Mouse (Mus musculus) ES-E14 (cell line): ENCODE measurements around the gene Azin2. TPM values are rescaled to one million over a fixed set of nuclear protein-coding genes. Genes with fewer than 3 reads are reported as not detected.

Experiments
- DNase-seq: peaks from one replicate; pipeline ENCODE4 v3.0.0-alpha.2; 2013; ENCODE audit warnings: low read depth, low spot score
- H3K27ac ChIP-seq: 2 replicates; pipeline ENCODE4 v1.5.1; 2012; ENCODE audit warnings: low read depth, mild to moderate bottlenecking, low read length, moderate library complexity, mixed read lengths; ENCODE audit not compliant: poor library complexity, insufficient read depth, severe bottlenecking
- H3K36me3 ChIP-seq: 2 replicates; pipeline ENCODE4 v1.6.1; 2012; ENCODE audit warnings: mild to moderate bottlenecking, low read length, moderate library complexity, mixed read lengths; ENCODE audit not compliant: control insufficient read depth, poor library complexity, insufficient read depth, severe bottlenecking
- H3K4me1 ChIP-seq, 2 experiments: fragments of 150-350 bp in 1 of 2; sonication (generic) in 1 of 2; 2 replicates each; pipeline ENCODE4 v1.6.1; 2012; ENCODE audit warnings: low read length in 2 of 2, mild to moderate bottlenecking in 1 of 2, mixed read lengths in 1 of 2; ENCODE audit not compliant: control insufficient read depth in 2 of 2, insufficient read depth in 2 of 2, poor library complexity in 1 of 2
- H3K4me3 ChIP-seq, 2 experiments: fragments of 150-350 bp in 1 of 2; sonication (generic) in 1 of 2; 2 replicates each; pipeline ENCODE4 v1.5.1; 2012; ENCODE audit warnings: low read length in 2 of 2, low read depth in 1 of 2, mild to moderate bottlenecking in 1 of 2, mixed read lengths in 1 of 2; ENCODE audit not compliant: insufficient read depth in 1 of 2, poor library complexity in 1 of 2, severe bottlenecking in 1 of 2
- H3K9ac ChIP-seq: 2 replicates; pipeline ENCODE4 v1.6.1; 2012; ENCODE audit warnings: low read depth, mild to moderate bottlenecking, low read length, mixed read lengths; ENCODE audit not compliant: poor library complexity, insufficient read depth, severe bottlenecking
- H3K9me3 ChIP-seq: fragments of 150-350 bp; sonication (generic); 2 replicates; pipeline ENCODE4 v1.6.1; 2012; ENCODE audit warnings: low read depth, mild to moderate bottlenecking, low read length; ENCODE audit not compliant: control insufficient read depth, insufficient read depth
- CHD2 ChIP-seq: IDR thresholded peaks from 2 replicates; pipeline ENCODE4 v1.6.1; 2014; ENCODE audit warnings: mild to moderate bottlenecking, low read depth, low read length, inconsistent platforms
- HCFC1 ChIP-seq: IDR thresholded peaks from 2 replicates; pipeline ENCODE4 v1.6.1; 2012; ENCODE audit warnings: low read length, inconsistent platforms, borderline replicate concordance; ENCODE audit not compliant: insufficient read depth
- MAFK ChIP-seq: IDR thresholded peaks from 2 replicates; pipeline ENCODE4 v1.6.1; 2014; ENCODE audit warnings: mild to moderate bottlenecking, low read depth, low read length, inconsistent platforms; ENCODE audit not compliant: insufficient read depth
- ZC3H11A ChIP-seq: IDR thresholded peaks from 2 replicates; pipeline ENCODE4 v1.6.1; 2012; ENCODE audit warnings: low read depth, mild to moderate bottlenecking, inconsistent platforms, low read length, borderline replicate concordance
- ZNF384 ChIP-seq: IDR thresholded peaks from 2 replicates; pipeline ENCODE4 v1.6.1; 2012; ENCODE audit warnings: low read depth, low read length, inconsistent platforms
- in situ Hi-C, 2 experiments: fragments of 600-800 bp; cut with MboI; formaldehyde crosslinking; loops; one replicate each; pipeline ENCODE4 v1.15.1; 2025; ENCODE audit warnings: low sequenced_read_pairs in 2 of 2, inconsistent platforms in 1 of 2; ENCODE audit not compliant: unreplicated experiment in 2 of 2
- total RNA-seq: library from RNA; depleted of rRNA; stranded (reverse); fragments of 300-350 nt; gene quantifications from 2 replicates; pipeline ENCODE4 v1.2.3, GENCODE M21; 2012

Azin2 gene
- total RNA-seq, 1 experiment, result 16.0 TPM

GRCm38 (mm10) chr4:128889752-128890630, 72.3 kb downstream of the Azin2 start:
- H3K4me1 ChIP-seq, result no peaks in the 10 kb centered on the region; a peak in 1 of 4 replicates
- H3K9me3 ChIP-seq, result no peaks in the 10 kb centered on the region
- in situ Hi-C loops, result no loop called here
- DNase-seq, result no peak
- TF ChIP-seq CHD2 (no peak), ZNF384 (no peak), HCFC1 (no peak), MAFK (no peak), ZC3H11A (no peak)
- no peak overlapping the region for H3K27ac ChIP-seq
- no peak overlapping the region for H3K4me3 ChIP-seq
- no peak overlapping the region for H3K9ac ChIP-seq
- H3K36me3 ChIP-seq, result no peaks in the 10 kb centered on the region

- no peak overlapping the region for H3K4me3 ChIP-seq
- no peaks in the 10 kb centered on the region for H3K36me3 ChIP-seq
- TF ChIP-seq HCFC1, result no peak
- no peak for TF ChIP-seq ZC3H11A
- no peak for TF ChIP-seq ZNF384
- TF ChIP-seq CHD2, result no peak
- TF ChIP-seq MAFK, result no peak
- no peak overlapping the region for H3K9ac ChIP-seq
- H3K9me3 ChIP-seq, result no peaks in the 10 kb centered on the region
- no peaks in the 10 kb centered on the region; a peak in 1 of 4 replicates for H3K4me1 ChIP-seq
- DNase-seq, result no peak
- in situ Hi-C loops, result no loop called here
- no peak overlapping the region for H3K27ac ChIP-seq
These were observed 73.7 kb downstream of the Azin2 start for GRCm38 (mm10) chr4:128888436-128888990.

- Histone ChIP-seq H3K36me3 (no peaks in the 10 kb centered on the region), H3K9me3 (no peaks in the 10 kb centered on the region), H3K9ac (no peak overlapping the region), H3K27ac (no peak overlapping the region), H3K4me1 (no peaks in the 10 kb centered on the region; a peak in 1 of 4 replicates), H3K4me3 (no peak overlapping the region)
- in situ Hi-C loops, result no loop called here
- TF ChIP-seq ZNF384, result no peak
- no peak for TF ChIP-seq CHD2
- no peak for TF ChIP-seq MAFK
- no peak for TF ChIP-seq HCFC1
- TF ChIP-seq ZC3H11A, result no peak
- no peak for DNase-seq
These were observed 74.6 kb downstream of the Azin2 start for GRCm38 (mm10) chr4:128887641-128888091.

- Histone ChIP-seq H3K27ac (no peak overlapping the region), H3K4me1 (no peaks in the 10 kb centered on the region; a peak in 1 of 4 replicates), H3K9ac (no peak overlapping the region), H3K4me3 (no peak overlapping the region), H3K9me3 (no peaks in the 10 kb centered on the region), H3K36me3 (no peaks in the 10 kb centered on the region)
- in situ Hi-C loops, result no loop called here
- DNase-seq, result no peak
- TF ChIP-seq ZC3H11A, result no peak
- no peak for TF ChIP-seq HCFC1
These were observed 75.2 kb downstream of the Azin2 start for GRCm38 (mm10) chr4:128887026-128887425.

GRCm38 (mm10) chr4:128886571-128886970, 75.7 kb downstream of the Azin2 start:
- Histone ChIP-seq H3K4me1 (no peaks in the 10 kb centered on the region; a peak in 1 of 4 replicates), H3K9ac (no peak overlapping the region), H3K4me3 (no peak overlapping the region), H3K36me3 (no peaks in the 10 kb centered on the region), H3K9me3 (no peaks in the 10 kb centered on the region), H3K27ac (no peak overlapping the region)
- TF ChIP-seq HCFC1 (no peak), CHD2 (no peak), ZNF384 (no peak)
- in situ Hi-C loops, result no loop called here
- DNase-seq, result no peak
